Mouse (Mus musculus) cerebellum, postnatal 10 days (tissue): Measurements from ENCODE around the gene Baz2b.
A peak's percentile ranks its signal among the peaks of the same experiment; 100 is the strongest.

Source experiments
- DNase-seq, 2 experiments: peaks; one replicate each; pipeline ENCODE4 v3.0.0; 2021; ENCODE audit warnings: mixed read lengths in 2 of 2

Baz2b gene

GRCm38 (mm10) chr2:59992488-59993189, 217.0 kb downstream of the Baz2b start:
- DNase-seq, result no peak

GRCm38 (mm10) chr2:59991775-59992174, 217.9 kb downstream of the Baz2b start:
- DNase-seq, result no peak

- no peak for DNase-seq
Measured at GRCm38 (mm10) chr2:59987521-59987920, 222.1 kb downstream of the Baz2b start.

- no peak for DNase-seq
Measured at GRCm38 (mm10) chr2:59979488-59980220, 230.0 kb downstream of the Baz2b start.

GRCm38 (mm10) chr2:59976680-59977079, 233.0 kb downstream of the Baz2b start:
- no peak for DNase-seq

GRCm38 (mm10) chr2:59975772-59976171, 233.9 kb downstream of the Baz2b start:
- no peak for DNase-seq

- no peak for DNase-seq
Measured at GRCm38 (mm10) chr2:59973962-59974361, 235.7 kb downstream of the Baz2b start.

- no peak for DNase-seq
Measured at GRCm38 (mm10) chr2:59973104-59973641, 236.5 kb downstream of the Baz2b start.

- DNase-seq, result peak; percentile 45 to 67
Measured at GRCm38 (mm10) chr2:59970511-59970910, 239.1 kb downstream of the Baz2b start.

- no peak for DNase-seq
Measured at GRCm38 (mm10) chr2:59969099-59969498, 240.5 kb downstream of the Baz2b start.

- DNase-seq, result no peak
Measured at GRCm38 (mm10) chr2:59968593-59968992, 241.0 kb downstream of the Baz2b start.

- DNase-seq, result peak; percentile 38 to 61
Measured at GRCm38 (mm10) chr2:59966454-59966853, 243.2 kb downstream of the Baz2b start.

GRCm38 (mm10) chr2:59963011-59963410, 246.6 kb downstream of the Baz2b start:
- DNase-seq, result no peak

- DNase-seq, result no peak
Measured at GRCm38 (mm10) chr2:59962579-59962978, 247.1 kb downstream of the Baz2b start.

- DNase-seq, result no peak
Measured at GRCm38 (mm10) chr2:59960495-59960772, 249.2 kb downstream of the Baz2b start.

GRCm38 (mm10) chr2:59959668-59960494, 249.8 kb downstream of the Baz2b start:
- no peak for DNase-seq

- DNase-seq, result peak; percentile 60 to 66
Measured at GRCm38 (mm10) chr2:59958543-59958942, 251.1 kb downstream of the Baz2b start.

GRCm38 (mm10) chr2:59955916-59956315, 253.7 kb downstream of the Baz2b start:
- DNase-seq, result peak in 1 of 2 experiments; percentile 30

- DNase-seq, result no peak
Measured at GRCm38 (mm10) chr2:59954791-59955190, 254.8 kb downstream of the Baz2b start.

GRCm38 (mm10) chr2:59952286-59953014, 257.2 kb downstream of the Baz2b start:
- DNase-seq, result no peak

GRCm38 (mm10) chr2:59951706-59952105, 257.9 kb downstream of the Baz2b start:
- peak; percentile 77 to 84 for DNase-seq

- peak; percentile 46 to 62 for DNase-seq
Measured at GRCm38 (mm10) chr2:59951127-59951526, 258.5 kb downstream of the Baz2b start.

- no peak for DNase-seq
Measured at GRCm38 (mm10) chr2:59936296-59936695, 273.3 kb downstream of the Baz2b start.
